Mouse (Mus musculus) yolk sac, embryonic 10.5 days (tissue): ENCODE results near the gene Zfp592.
"Not testable (repeated sequence)": the region's sequence is repeated elsewhere in the genome, so short reads cannot be mapped to it uniquely, and the experiment has no call there.

Experiments
- DNase-seq: peaks from one replicate; pipeline ENCODE4 v3.0.0-alpha.2; 2017; ENCODE audit warnings: low spot score

Gene Zfp592

GRCm38 (mm10) chr7:80992980-80993833, at the start of gene Zfp592:
Gene Zfp592 (plus strand): TSS chr7:80993681.
- peak; percentile 91 for DNase-seq

GRCm38 (mm10) chr7:80947445-80948350, 45.8 kb upstream of the Zfp592 start, which contains the start of gene Sec11a:
Gene Sec11a (minus strand): TSS chr7:80947780.
- peak; percentile 95 for DNase-seq

- DNase-seq: peak; percentile 45
Measured at GRCm38 (mm10) chr7:80951461-80951860, 42.0 kb upstream of the Zfp592 start.

- DNase-seq: peak; percentile 67
Measured at GRCm38 (mm10) chr7:80952140-80952539, 41.3 kb upstream of the Zfp592 start.

GRCm38 (mm10) chr7:80954251-80954650, 39.2 kb upstream of the Zfp592 start:
- no peak for DNase-seq

- no peak for DNase-seq
Measured at GRCm38 (mm10) chr7:80956891-80957290, 36.6 kb upstream of the Zfp592 start.

- DNase-seq: no peak
Measured at GRCm38 (mm10) chr7:80959003-80959402, 34.5 kb upstream of the Zfp592 start.

GRCm38 (mm10) chr7:80962799-80963198, 30.7 kb upstream of the Zfp592 start:
- no peak for DNase-seq

GRCm38 (mm10) chr7:80970913-80971312, 22.6 kb upstream of the Zfp592 start:
- no peak for DNase-seq

GRCm38 (mm10) chr7:80971419-80971818, 22.1 kb upstream of the Zfp592 start:
- no peak for DNase-seq

- no peak for DNase-seq
Measured at GRCm38 (mm10) chr7:80972082-80972481, 21.4 kb upstream of the Zfp592 start.

GRCm38 (mm10) chr7:80972920-80973637, 20.4 kb upstream of the Zfp592 start:
- not testable (repeated sequence) for DNase-seq

GRCm38 (mm10) chr7:80973638-80974015, 19.9 kb upstream of the Zfp592 start:
- not testable (repeated sequence) for DNase-seq

GRCm38 (mm10) chr7:80980566-80980965, 12.9 kb upstream of the Zfp592 start:
- DNase-seq: no peak

GRCm38 (mm10) chr7:80986458-80987187, 6.9 kb upstream of the Zfp592 start:
- no peak for DNase-seq

GRCm38 (mm10) chr7:80987805-80988625, 5.5 kb upstream of the Zfp592 start:
- DNase-seq: no peak

- no peak for DNase-seq
Measured at GRCm38 (mm10) chr7:80990276-80990675, 3.2 kb upstream of the Zfp592 start.

GRCm38 (mm10) chr7:80991589-80991988, 1.9 kb upstream of the Zfp592 start:
- no peak for DNase-seq

GRCm38 (mm10) chr7:80992063-80992462, 1.4 kb upstream of the Zfp592 start:
- no peak for DNase-seq

GRCm38 (mm10) chr7:80992631-80992979, 876 bp upstream of the Zfp592 start:
- no peak for DNase-seq
